9 mouse cellular contexts compared by ENCODE assay signal in the genomic region with DNA sequence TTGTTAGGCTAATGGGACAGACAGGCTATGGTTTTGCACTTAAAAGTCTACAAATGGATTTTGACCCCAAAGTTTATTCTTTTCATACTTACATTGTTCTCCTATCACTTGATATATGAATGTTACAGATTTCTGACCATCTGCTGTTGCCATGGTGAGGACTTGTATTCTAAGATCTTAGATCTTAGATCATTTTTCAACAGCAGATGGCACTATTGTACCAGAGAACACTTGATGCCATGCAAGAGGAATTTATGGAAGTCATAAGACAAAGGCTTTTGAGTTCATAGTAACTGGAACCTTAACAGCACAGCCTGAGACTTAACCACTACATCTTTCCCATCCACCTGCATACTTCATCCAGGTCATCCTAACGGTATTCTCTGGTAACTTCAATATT. TPM values are rescaled to one million over a fixed set of nuclear protein-coding genes. Genes with fewer than 3 reads are reported as not detected.
A peak's percentile ranks its signal among the peaks of the same experiment; 100 is the strongest.
DNase-seq lines count a peak whose midpoint lies in the region; ATAC-seq and TF ChIP-seq lines count a peak whose summit lies in the region.
"Had no signal": no experiment of that assay in that cellular context is flagged by ENCODE, and none has a peak within 500 bp of the region (broad histone marks: within the 10 kb centered on the region; RNA-seq: fewer than 3 reads in every experiment).

No protein-coding gene starts in this region.

- H3K9me3 ChIP-seq in hindbrain, embryonic 13.5 days = no peaks in the 10 kb centered on the region
- H3K9me3 ChIP-seq in hindbrain, embryonic 10.5 days = no peaks in the 10 kb centered on the region
- H3K9me3 ChIP-seq in forebrain, postnatal 0 days (ENCODE audit: low read length) = no peaks in the 10 kb centered on the region
- no peaks in the 10 kb centered on the region for H3K9me3 ChIP-seq in midbrain, embryonic 11.5 days (ENCODE audit: control insufficient read depth, low read length)
- H3K9me3 ChIP-seq: limb, embryonic 13.5 days had no signal

- H3K27ac ChIP-seq in hindbrain, embryonic 13.5 days = peak overlapping the region; percentile 64
- H3K27ac ChIP-seq in hindbrain, embryonic 10.5 days = no peak overlapping the region; the same call in 1 of the 2 replicates
- no peak overlapping the region for H3K27ac ChIP-seq in forebrain, postnatal 0 days (ENCODE audit: low read depth, low read length)
- H3K27ac ChIP-seq in midbrain, embryonic 11.5 days (ENCODE audit: low read depth, low read length) = no peak overlapping the region; the same call in 1 of the 2 replicates
- H3K27ac ChIP-seq: limb, embryonic 13.5 days had no signal

- H3K4me3 ChIP-seq in hindbrain, embryonic 13.5 days = no peak overlapping the region
- no peak overlapping the region for H3K4me3 ChIP-seq in hindbrain, embryonic 10.5 days
- no peak overlapping the region for H3K4me3 ChIP-seq in forebrain, postnatal 0 days (ENCODE audit: low read depth, low read length)
- H3K4me3 ChIP-seq in midbrain, embryonic 11.5 days (ENCODE audit: low read depth, low read length) = no peak overlapping the region
- H3K4me3 ChIP-seq: limb, embryonic 13.5 days had no signal

- DNase-seq in hindbrain, embryonic 10.5 days (ENCODE audit: low spot score) = no peak
- peak; percentile 84 for DNase-seq in CD4-positive helper T cell, adult 2 months (ENCODE audit: low read depth, low spot score)
- DNase-seq in R1 (ENCODE audit: low read depth, low spot score) = peak; percentile 79
- peak; percentile 87 for DNase-seq in forebrain, postnatal 0 days
- DNase-seq in midbrain, embryonic 11.5 days (ENCODE audit: low spot score, missing footprints) = peak; percentile 91
- no peak for DNase-seq in urinary bladder, postnatal 4 days (ENCODE audit: low spot score in 2 of 2)

- peaks cover 18% of the 10 kb centered on the region for H3K36me3 ChIP-seq in hindbrain, embryonic 13.5 days
- peaks cover 36% of the 10 kb centered on the region for H3K36me3 ChIP-seq in hindbrain, embryonic 10.5 days
- peaks cover 14% of the 10 kb centered on the region; the same call in 1 of the 2 replicates for H3K36me3 ChIP-seq in forebrain, postnatal 0 days (ENCODE audit: insufficient read depth)
- peaks cover 3% of the 10 kb centered on the region; the same call in 1 of the 2 replicates for H3K36me3 ChIP-seq in midbrain, embryonic 11.5 days (ENCODE audit: control insufficient read depth, insufficient read depth, low read length)

- no peaks in the 10 kb centered on the region for H3K27me3 ChIP-seq in hindbrain, embryonic 13.5 days
- H3K27me3 ChIP-seq in hindbrain, embryonic 10.5 days (ENCODE audit: insufficient read depth, poor library complexity, severe bottlenecking) = no peaks in the 10 kb centered on the region
- no peaks in the 10 kb centered on the region for H3K27me3 ChIP-seq in forebrain, postnatal 0 days (ENCODE audit: insufficient read depth, low read length)
- no peaks in the 10 kb centered on the region for H3K27me3 ChIP-seq in midbrain, embryonic 11.5 days (ENCODE audit: control insufficient read depth, insufficient read depth, low read length)
- H3K27me3 ChIP-seq: limb, embryonic 13.5 days had no signal

- TF ChIP-seq CTCF in forebrain, postnatal 0 days (IDR thresholded peaks at IDR 0.05; ENCODE audit: low read depth) = peak; percentile 76

- 72% methylated on average over 1 of the region's 1 CpGs for WGBS in hindbrain, embryonic 13.5 days
- 63% methylated on average over 1 of the region's 1 CpGs for WGBS in hindbrain, embryonic 10.5 days
- WGBS in forebrain, postnatal 0 days = 59% methylated on average over 1 of the region's 1 CpGs
- 73% methylated on average over 1 of the region's 1 CpGs for WGBS in midbrain, embryonic 11.5 days

- H3K9ac ChIP-seq in hindbrain, embryonic 13.5 days = no peak overlapping the region
- H3K9ac ChIP-seq in forebrain, postnatal 0 days = no peak overlapping the region
- no peak overlapping the region for H3K9ac ChIP-seq in midbrain, embryonic 11.5 days (ENCODE audit: low read length)
- H3K9ac ChIP-seq: limb, embryonic 13.5 days had no signal

- H3K4me2 ChIP-seq in hindbrain, embryonic 13.5 days = no peak overlapping the region
- H3K4me2 ChIP-seq in forebrain, postnatal 0 days (ENCODE audit: low read depth) = no peak overlapping the region
- no peak overlapping the region for H3K4me2 ChIP-seq in midbrain, embryonic 11.5 days
- H3K4me2 ChIP-seq: limb, embryonic 13.5 days had no signal

- H3K4me1 ChIP-seq in hindbrain, embryonic 13.5 days (replicated peaks) = peaks cover 21% of the 10 kb centered on the region
- peaks cover 31% of the 10 kb centered on the region for H3K4me1 ChIP-seq in hindbrain, embryonic 10.5 days (replicated peaks)
- H3K4me1 ChIP-seq in forebrain, postnatal 0 days (ENCODE audit: insufficient read depth) = no peaks in the 10 kb centered on the region
- H3K4me1 ChIP-seq in midbrain, embryonic 11.5 days (ENCODE audit: control insufficient read depth, insufficient read depth, low read length) = peaks cover 7% of the 10 kb centered on the region

- no peak for ATAC-seq in hindbrain, embryonic 13.5 days (ENCODE audit: low FRiP score)
- ATAC-seq in forebrain, postnatal 0 days = peak; percentile 46
- no peak for ATAC-seq in midbrain, embryonic 11.5 days (ENCODE audit: low FRiP score)
- no peak for ATAC-seq in activated CD4-positive, CD25-positive, alpha-beta regulatory T cell, adult 4 months

RNA-seq across cellular contexts. Expression of a gene that starts 2.0 kb away (rescaled TPM):
- 12.8 and 13.7 TPM in 2 replicates for polyA plus RNA-seq in hindbrain, embryonic 13.5 days (2015; fragmentation: Nextera tagmentation; extraction: Ambion mirVana)
- 16.9 and 22.8 TPM in 2 replicates for polyA plus RNA-seq in hindbrain, embryonic 10.5 days (2016; fragmentation: Nextera tagmentation; extraction: Ambion mirVana)
- total RNA-seq in forebrain, postnatal 0 days (2014; rRNA removed) = 19.0 and 23.2 TPM in 2 replicates
- 6.6 and 8.5 TPM in 2 replicates for polyA plus RNA-seq in forebrain, postnatal 0 days (2015; fragmentation: Nextera tagmentation; extraction: Ambion mirVana)
- 10.4 and 10.6 TPM in 2 replicates for polyA plus RNA-seq in midbrain, embryonic 11.5 days (2014; fragmentation: Nextera tagmentation; extraction: Ambion mirVana)
- polyA plus RNA-seq in activated CD4-positive, CD25-positive, alpha-beta regulatory T cell, adult 4 months (2017; shearing (Covaris generic)) = 10 to 100 TPM; 12.2 to 12.4 TPM

RNA-seq across cellular contexts. Expression of a gene that starts 33.5 kb away (rescaled TPM):
- 198 TPM in 2 replicates for polyA plus RNA-seq in hindbrain, embryonic 13.5 days (2015; fragmentation: Nextera tagmentation; extraction: Ambion mirVana)
- polyA plus RNA-seq in hindbrain, embryonic 10.5 days (2016; fragmentation: Nextera tagmentation; extraction: Ambion mirVana) = 253 and 254 TPM in 2 replicates
- total RNA-seq in forebrain, postnatal 0 days (2014; rRNA removed) = 45.0 and 59.2 TPM in 2 replicates
- polyA plus RNA-seq in forebrain, postnatal 0 days (2015; fragmentation: Nextera tagmentation; extraction: Ambion mirVana) = 147 and 167 TPM in 2 replicates
- 266 and 279 TPM in 2 replicates for polyA plus RNA-seq in midbrain, embryonic 11.5 days (2014; fragmentation: Nextera tagmentation; extraction: Ambion mirVana)
- 100 to 1,000 TPM; 186 to 204 TPM for polyA plus RNA-seq in activated CD4-positive, CD25-positive, alpha-beta regulatory T cell, adult 4 months (2017; shearing (Covaris generic))

RNA-seq across cellular contexts. Expression of a gene that starts 52.7 kb away (rescaled TPM):
- polyA plus RNA-seq in hindbrain, embryonic 13.5 days (2015; fragmentation: Nextera tagmentation; extraction: Ambion mirVana) = 1.2 and 1.5 TPM in 2 replicates
- polyA plus RNA-seq in hindbrain, embryonic 10.5 days (2016; fragmentation: Nextera tagmentation; extraction: Ambion mirVana) = 1.1 and 1.7 TPM in 2 replicates
- total RNA-seq in forebrain, postnatal 0 days (2014; rRNA removed) = 0.69 and 1.3 TPM in 2 replicates
- polyA plus RNA-seq in forebrain, postnatal 0 days (2015; fragmentation: Nextera tagmentation; extraction: Ambion mirVana) = 0.75 and 1.1 TPM in 2 replicates
- polyA plus RNA-seq in midbrain, embryonic 11.5 days (2014; fragmentation: Nextera tagmentation; extraction: Ambion mirVana) = 1.0 TPM in 2 replicates
- polyA plus RNA-seq in activated CD4-positive, CD25-positive, alpha-beta regulatory T cell, adult 4 months (2017; shearing (Covaris generic)) = under 1 TPM; 0.21 to 0.27 TPM

RNA-seq across cellular contexts. Expression of a gene that starts 52.9 kb away (rescaled TPM):
- polyA plus RNA-seq in hindbrain, embryonic 13.5 days (2015; fragmentation: Nextera tagmentation; extraction: Ambion mirVana) = 65.8 and 72.4 TPM in 2 replicates
- polyA plus RNA-seq in hindbrain, embryonic 10.5 days (2016; fragmentation: Nextera tagmentation; extraction: Ambion mirVana) = 59.2 and 75.5 TPM in 2 replicates
- 24.5 and 39.6 TPM in 2 replicates for total RNA-seq in forebrain, postnatal 0 days (2014; rRNA removed)
- 44.4 and 50.7 TPM in 2 replicates for polyA plus RNA-seq in forebrain, postnatal 0 days (2015; fragmentation: Nextera tagmentation; extraction: Ambion mirVana)
- polyA plus RNA-seq in midbrain, embryonic 11.5 days (2014; fragmentation: Nextera tagmentation; extraction: Ambion mirVana) = 68.0 and 69.5 TPM in 2 replicates
- polyA plus RNA-seq in activated CD4-positive, CD25-positive, alpha-beta regulatory T cell, adult 4 months (2017; shearing (Covaris generic)) = 10 to 100 TPM; 47.4 to 52.5 TPM

Comparison
In these comparisons a context has a peak if more than half of its experiments do, and no peak if none do; other contexts are left out.
1. DNase-seq: peak in CD4-positive helper T cell, adult 2 months (single experiment), R1 (single experiment), forebrain, postnatal 0 days (single experiment) and midbrain, embryonic 11.5 days (single experiment); none in hindbrain, embryonic 10.5 days (single experiment) and urinary bladder, postnatal 4 days (0 of 2).